Mouse (Mus musculus) granulocyte monocyte progenitor cell, adult 5-6 weeks (primary cell): ENCODE measurements at regions not wholly inside any gene's neighbourhood (a gene's known extent, or its start where the extent isn't known, plus 50 kb on each side); places are given as distances from the start of the nearest gene placed in this dataset.

Experiments used
- ATAC-seq: replicated peaks from 2 replicates; pipeline ENCODE4 v1.8.0; 2016; ENCODE audit warnings: mild to moderate bottlenecking, moderate TSS enrichment, inconsistent platforms; ENCODE audit not compliant: poor library complexity, severe bottlenecking

DNA sequence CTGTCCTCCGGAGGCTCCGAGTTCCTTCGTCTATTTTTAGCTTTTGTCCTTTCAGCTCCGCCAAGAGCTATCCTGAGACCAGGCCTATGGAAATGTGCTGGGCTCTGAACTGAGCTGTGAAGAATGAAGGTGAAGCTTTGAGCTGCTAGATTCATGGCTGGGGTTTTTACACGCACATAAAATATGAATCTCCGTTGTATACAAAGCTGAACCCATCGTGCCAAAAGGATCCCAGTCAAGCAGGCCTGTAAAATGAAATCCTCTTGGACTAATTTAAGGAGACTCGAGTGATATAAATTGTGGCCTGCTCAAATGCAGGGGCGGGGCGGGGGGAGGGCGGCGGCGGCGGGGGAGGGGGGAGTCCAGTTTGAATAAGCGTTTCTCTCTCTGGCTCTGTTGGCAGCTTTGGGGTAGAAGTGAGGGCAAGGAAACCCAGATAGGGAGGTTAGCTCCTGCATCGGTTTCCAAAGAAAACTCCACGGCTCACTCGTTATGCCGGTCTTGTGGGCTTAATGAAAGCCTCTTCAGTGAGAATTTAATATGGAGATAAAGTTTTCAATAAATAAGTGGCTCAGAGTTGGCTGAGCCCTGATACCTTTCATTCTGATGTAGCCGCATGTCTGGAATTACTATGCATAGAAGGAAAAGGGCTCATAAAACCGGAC is 277.1 kb upstream of the Pbx1 start:
- ATAC-seq = no peak

DNA sequence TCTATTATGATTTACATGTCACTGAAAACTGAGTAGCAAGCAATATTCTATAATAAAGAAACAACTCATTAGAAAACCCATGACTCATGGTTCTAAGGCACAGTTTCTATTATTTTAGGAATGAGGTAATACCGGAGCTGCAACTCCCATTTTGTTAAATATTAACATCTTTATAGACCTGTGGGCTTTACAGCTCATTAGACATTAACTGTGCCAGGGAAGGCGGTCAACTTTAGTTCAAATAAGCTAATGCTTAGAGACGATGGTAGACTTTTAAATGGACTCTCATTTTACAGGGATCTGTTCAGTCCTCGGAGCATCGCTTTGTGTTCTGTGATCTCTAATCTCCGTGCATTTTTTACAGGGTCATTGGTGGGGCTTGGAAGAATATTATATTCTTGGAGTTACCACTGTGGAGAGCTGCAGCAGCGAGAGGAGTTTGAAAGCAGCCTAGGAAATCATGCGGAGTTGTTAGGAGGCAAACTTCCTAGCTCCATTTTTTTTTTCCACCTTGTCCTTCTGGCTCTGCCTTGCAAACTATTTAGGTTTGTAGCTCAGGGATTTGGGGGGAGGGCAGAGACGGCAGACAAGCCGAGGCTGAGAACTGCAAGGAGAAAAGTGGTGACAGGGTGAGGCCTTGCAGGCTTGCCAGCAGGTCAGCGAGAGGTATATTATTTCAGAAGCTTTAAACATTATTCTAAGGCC is 276.2 kb upstream of the Pbx1 start:
- no peak for ATAC-seq

- ATAC-seq = no peak
Observed at GRCm38 (mm10) chr1:168697386-168697785, 265.3 kb upstream of the Pbx1 start.

DNA sequence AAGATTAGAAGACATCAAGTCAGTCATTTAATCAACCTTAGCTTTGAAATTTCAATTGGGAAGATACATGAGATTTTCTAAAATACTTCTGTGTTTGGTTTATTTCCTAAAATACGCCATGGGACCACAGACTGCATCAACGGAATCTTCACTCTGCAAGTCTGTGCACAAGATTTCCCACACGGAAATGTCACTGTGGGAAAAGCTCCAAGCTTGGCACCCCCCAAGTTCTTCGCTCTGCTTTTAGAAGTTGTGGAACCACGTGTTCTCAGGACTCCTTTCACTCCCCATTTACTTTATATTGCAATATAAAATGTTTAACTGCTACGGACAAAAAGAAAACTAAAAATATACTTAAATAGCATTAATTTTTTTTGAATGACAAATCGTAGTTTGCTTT is 254.8 kb upstream of the Pbx1 start:
- no peak for ATAC-seq

DNA sequence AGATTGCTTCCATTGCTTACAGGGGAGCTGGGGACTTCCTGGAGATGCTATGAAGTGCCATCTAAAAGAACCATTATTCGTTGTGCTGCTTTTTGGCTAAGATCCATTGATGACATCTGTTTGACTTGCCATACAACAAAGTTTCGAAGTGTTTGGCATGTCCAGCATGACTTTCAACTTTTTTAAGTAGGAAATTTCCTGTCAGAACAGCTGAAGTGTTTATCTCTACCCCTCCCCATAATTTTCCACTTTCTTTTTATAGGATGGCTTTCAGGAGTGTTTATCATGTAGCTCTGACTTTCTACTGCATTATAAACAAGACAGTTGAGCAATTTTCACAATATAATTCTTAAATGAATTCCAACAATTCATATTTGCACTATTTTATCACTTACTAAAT is 253.1 kb upstream of the Pbx1 start:
- no peak for ATAC-seq

DNA sequence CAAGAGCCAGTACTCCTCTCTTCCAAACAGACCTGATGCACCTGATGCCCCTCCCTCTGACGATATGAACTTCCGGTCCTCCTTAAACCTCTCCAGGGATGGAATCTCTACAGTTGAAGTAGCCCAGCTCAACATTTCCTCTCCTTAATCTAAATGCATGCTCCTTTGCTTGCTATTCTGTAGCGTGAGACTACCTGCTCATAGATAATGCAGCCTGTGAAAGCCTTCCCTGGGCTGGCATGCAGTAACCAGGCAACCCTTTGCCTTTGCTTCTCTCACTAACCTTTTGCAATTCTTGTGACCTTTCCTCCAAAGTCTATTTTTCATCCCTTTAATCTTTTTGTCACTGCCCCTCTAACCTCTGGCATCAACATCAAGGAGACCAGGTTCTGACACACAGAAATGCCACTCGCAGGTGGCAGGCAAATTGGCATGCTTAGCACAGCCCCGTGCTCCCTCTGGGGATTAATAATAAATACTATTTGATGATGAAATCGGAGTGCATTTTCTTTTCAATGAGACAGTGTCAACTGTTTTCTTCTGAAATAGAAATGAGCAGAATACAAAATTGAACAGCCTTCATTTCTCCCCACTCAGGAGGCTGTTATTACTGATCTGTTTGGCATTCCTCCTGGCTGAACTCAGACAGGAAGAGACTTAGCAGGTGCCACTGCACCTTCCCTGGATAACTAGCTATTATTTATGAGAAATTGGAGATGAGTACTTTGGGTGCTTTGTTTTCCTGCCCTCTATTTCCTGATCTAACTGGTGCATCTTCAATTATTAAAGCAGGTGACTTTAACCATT is 249.8 kb upstream of the Pbx1 start:
- ATAC-seq = no peak

DNA sequence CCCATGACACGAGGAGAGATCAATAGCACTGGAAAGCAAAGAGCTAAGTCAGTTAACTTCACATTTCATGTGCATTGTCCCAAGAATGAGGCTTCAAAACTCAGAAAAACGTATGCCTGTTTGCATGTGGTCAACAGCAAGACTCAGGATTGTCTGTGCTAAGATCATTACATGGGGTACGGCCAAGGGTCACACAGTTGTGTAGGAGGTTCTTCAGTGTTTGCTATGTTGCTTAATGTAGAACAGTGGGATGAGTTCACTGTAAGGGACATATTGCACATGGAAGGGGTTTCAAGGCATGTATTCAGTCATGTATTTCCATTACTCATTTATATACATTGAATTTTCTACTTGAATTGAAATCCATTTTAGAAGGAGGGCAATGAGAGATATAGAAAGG is 248.6 kb upstream of the Pbx1 start:
- no peak for ATAC-seq

DNA sequence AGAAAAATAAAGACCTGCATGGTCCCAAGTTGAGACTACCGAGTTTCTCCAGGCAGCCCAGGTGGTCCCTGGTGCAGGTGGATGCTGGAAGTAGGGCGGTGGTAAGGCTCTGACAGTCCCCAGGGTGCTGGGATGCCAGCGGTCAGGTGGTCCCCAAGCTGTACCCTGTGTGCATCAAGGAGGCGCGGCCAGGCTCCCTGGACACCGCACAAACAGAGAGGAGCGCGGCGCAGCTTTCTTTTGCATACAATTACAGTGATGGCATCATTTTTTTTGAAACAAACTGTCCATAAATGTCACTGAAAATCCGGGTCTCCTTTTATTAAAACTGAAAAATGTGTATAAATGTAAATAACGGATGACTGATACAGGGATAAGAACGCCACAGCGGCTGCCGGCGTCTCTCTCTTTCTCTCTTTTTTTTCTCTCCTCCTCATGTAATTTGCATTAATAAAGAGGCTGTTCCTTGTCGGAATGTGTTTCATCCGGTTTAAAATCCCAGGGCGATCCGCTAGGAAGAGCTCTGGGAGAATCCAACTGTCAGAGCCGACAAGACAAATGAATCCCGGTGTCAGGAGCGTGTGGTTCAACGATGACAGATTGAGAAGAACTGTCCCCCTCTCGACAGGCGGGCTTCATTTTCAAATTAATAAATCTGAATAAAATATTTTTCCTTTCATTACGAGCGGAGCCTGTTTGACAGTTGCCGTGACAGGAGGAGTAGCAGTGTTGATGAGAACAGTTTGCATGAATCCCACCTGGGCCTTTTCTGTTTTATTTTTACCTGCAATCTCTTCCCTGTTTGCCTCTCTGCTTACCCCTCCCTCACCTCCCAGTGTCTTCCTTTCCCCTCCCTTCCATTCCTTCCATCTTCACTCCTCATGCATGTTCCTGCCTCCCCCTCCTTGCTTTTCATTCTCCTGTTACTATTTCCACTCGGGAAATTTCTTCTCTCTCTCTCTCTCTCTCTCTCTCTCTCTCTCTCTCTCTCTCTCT is 244.6 kb upstream of the Pbx1 start:
- no peak for ATAC-seq

DNA sequence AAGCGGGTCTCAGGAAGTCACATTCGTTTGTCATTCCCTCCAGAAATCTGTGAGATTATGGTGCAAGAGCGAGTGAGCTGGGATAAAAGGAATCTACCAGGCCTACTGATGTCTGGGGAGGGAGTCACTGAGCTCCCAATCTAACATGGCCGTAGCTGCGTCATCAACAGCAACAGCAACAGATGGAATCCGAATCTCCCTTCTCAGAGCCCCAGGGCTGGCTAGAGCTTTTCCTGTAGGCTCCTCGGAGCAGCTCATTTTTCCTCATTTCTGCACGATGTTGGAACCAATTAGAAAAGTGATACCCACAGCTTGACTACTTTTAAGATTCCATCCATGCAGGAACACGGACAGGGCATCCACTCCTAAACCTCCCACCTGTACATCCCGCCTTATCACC is 243.7 kb upstream of the Pbx1 start:
- no peak for ATAC-seq

- no peak for ATAC-seq
Observed at GRCm38 (mm10) chr1:168662755-168663284, 230.8 kb upstream of the Pbx1 start.

DNA sequence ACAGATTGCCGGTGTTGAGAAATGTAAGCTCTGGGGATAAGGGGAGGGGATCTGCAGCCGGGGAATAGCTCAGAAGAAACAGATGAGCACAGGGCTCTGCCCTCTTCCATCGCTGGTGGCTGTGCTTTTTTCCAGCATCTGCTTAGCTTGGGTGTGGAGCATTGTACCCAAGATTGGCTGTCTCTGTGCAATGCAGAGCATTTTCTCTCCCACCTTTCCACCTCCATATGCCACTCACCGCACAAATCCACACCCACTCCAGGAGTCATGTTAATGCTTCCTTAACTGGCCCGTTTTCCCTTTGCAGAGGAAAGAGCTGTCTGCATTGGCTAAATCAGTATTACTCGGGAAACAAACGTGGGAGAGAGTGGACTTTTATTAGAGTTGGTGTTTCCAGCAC is 228.9 kb upstream of the Pbx1 start:
- no peak for ATAC-seq

DNA sequence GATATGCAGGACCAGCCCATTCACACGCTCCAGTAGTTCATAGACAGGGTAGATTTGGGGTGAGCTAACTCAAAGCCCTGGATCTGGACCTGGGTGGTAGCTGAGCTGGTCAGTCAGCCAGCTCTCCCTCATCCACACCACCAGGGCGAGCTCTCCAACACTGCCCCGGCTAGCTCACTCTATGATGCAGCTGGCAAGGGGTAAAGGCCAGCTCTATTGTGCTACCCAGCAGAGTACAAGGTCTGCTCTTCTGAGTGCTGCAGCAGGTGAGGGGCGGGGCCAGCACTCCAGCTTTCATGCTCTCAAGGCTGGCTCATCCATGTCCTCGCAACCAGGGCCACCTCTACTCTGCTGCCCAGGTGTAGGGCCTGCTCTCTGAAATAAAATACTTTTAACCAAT is 227.5 kb upstream of the Pbx1 start:
- no peak for ATAC-seq

- no peak for ATAC-seq
Observed at GRCm38 (mm10) chr1:168632837-168633236, 200.8 kb upstream of the Pbx1 start.

- no peak for ATAC-seq
Observed at GRCm38 (mm10) chr1:168631979-168632378, 199.9 kb upstream of the Pbx1 start.

GRCm38 (mm10) chr1:168601967-168602366 is 169.9 kb upstream of the Pbx1 start:
- ATAC-seq = peak; percentile 69

DNA sequence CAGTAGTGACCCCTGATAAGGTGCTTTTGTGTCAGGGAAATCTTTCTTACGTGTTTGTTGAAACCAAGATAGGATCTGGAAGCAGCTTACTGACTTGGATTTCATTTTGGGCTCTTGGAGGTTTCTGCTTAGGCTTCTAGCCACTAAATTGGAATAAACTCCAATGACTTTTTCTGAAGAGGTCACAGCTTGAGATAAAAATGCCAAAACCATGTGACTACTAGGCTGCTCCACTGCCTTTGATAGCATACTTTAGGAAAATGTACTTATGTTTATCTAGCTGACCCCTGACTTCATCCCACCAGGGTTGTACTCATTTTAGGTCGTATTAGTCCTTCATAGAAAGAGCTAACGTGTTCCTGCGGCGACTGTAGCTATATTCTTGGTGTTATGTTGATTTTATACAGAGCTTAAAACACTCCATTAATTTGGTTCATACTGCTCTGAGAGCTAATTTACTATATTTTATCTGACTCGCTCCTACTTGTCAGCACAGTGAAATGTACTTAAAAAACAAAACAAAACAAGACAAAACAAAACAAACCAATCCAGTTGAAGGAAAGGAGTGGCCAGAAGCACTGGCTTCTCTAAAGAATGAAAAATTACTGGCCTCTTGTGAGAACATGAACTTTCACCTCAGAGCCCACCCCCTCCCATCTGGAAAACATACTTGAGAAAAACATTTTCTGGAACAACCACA is 168.5 kb upstream of the Pbx1 start:
- ATAC-seq = peak; percentile 38

DNA sequence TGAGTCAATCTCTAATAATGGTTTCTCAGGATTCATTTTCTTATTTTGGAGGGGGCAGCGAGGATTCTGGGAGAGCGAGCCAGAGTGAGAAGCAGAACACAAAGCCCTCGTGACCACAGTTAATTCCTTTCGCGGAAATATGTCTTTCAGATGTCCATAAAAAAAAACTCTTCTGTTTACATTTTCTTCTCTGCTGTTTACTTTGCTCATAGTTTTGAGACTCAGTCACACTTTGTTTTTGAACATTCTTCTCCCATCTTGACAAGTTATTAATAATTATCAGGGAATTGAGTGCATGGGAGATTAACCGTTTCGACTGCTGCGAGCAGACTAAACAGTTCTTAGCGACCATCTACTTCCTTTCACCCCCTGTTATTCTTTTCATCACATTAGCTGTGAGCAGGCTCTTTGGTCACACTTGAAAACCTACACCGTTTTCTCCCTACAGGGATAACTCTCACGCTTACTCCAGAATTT is 166.2 kb upstream of the Pbx1 start:
- ATAC-seq = no peak

DNA sequence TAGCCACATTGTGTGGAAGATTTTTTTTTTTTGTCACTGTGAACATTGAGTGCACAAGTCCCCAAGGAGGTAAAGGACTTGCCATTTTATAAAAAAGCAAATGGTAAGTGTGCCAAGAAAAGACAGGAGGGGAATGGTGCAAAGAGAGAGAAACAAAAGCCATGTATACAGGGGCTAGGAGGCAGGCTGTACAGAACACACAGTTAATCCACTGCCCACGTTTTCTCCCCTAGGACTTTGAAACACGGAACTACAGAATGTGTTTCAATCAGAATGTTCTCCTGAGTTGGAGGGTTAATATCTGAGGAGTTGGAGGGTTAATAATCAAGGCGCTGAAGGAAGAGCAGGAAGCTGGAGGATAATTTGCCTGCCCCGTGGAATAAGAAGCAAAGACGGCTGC is 165.4 kb upstream of the Pbx1 start:
- ATAC-seq = no peak

- ATAC-seq = no peak
Observed at GRCm38 (mm10) chr1:168584137-168584536, 152.1 kb upstream of the Pbx1 start.
